Mouse (Mus musculus): ENCODE data around the gene Pou5f2.

Pou5f2 gene

DNA sequence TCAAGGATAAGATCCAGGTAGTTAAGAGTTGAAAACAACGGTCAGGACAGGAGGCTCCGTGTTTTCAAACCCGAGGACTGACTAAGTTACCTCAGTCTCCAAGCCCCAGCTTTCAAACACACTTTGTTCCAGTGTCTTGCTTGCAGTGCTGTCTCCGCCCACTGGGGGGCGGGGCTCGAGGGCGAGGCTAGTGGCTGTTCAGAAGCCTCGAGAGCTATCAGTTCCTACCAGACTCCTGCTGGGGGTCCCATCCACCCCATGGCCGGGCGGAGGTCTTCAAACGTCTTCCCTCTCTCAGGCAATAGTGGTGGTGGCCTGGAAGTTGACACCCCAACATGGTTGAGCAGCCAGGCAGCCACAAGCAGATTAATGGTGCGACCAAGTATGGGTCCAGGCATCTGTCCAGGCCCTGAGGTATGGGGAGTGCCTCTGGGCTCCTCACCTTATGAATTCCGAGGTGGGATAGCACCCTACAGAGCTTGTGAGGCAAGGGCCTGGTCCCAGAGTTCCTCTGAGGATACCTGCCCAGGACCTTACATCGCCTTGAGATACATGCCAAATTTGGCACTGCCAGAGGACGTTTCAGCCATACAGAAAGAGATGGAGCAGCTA, at the start of gene Pou5f2:
Pou5f2 (plus strand) TSS at position 220 of the 612 bp plus-strand sequence.
- DNase-seq: no peak

DNA sequence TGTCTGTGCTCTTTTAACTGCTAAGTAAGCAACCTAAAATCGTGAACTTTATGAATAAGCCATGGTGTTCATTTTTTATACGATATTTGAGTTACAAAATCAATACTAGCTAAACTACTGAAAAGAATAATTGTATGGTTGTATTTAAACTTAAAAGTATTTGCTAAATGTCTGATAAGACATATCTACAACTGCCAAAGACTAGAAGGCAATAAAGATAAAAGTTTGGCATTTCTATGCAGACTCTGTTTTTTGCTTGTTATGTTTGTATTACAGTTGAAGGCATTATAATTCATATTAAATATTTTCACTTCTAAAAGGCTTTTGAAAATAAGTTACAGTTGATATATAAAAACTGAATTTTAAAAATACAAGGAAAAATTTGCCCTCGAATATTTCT, 48.5 kb upstream of the Pou5f2 start:
- no peak for DNase-seq

- no peak for DNase-seq
These were observed 47.6 kb upstream of the Pou5f2 start for GRCm38 (mm10) chr13:77977121-77977520.

- peak; percentile 56 for DNase-seq
These were observed 42.4 kb upstream of the Pou5f2 start for GRCm38 (mm10) chr13:77982105-77982851.

- no peak for DNase-seq
These were observed 41.9 kb upstream of the Pou5f2 start for GRCm38 (mm10) chr13:77982852-77983202.

DNA sequence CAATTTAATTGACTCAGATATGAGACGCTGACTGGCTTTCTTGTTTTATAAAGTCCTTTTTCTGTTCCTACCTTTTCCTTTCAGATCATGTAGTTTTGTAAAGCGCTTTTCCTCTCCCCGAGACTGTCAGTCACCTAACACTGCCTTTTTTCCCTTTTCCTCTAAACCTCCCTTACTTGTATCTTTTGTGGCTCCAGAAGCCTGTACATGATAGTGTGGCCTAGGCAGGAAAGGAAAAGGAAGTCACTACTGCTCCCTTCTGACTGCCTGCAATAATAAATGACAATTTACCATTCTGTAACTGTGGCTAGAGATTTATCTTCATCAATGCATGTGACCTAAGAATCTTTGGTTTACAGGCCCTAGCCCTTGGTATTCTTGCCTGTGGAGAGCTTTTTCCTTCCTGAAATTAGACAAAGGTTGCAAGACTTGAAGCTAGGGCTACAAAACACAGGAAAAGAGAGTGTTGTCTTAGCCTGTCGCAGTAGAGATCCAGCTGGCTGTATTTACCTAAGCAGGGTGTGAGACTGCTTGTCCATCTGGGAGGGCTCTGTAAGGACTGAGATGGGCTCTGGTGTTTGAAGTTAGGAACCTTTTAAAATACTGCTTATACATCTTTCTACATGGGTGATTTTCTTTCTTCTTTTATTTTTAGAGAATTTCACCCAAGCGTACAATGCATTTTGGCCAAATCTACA, 33.4 kb upstream of the Pou5f2 start:
- DNase-seq: no peak

GRCm38 (mm10) chr13:78004649-78005048, 20.1 kb upstream of the Pou5f2 start:
- DNase-seq: no peak

- no peak for DNase-seq
These were observed 19.4 kb upstream of the Pou5f2 start for GRCm38 (mm10) chr13:78005344-78005743.

DNA sequence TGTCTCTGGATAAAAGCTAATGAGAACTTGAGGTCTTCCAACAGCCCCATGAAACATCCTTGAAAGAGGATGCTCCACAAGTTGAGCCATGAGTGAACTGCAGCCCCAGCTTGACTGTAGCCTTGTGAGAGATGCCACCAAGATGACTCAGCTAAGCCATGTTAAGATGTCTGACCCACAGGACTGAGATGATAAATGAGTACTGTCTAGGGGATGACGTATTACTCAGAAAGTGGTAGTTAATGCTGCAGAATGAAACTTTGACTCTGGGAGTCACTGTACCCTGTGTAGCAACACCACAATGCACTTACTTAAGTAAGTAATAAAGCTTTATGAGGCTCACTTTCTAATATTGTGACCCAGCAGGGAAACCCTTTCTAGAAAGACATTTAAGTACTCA, 14.5 kb upstream of the Pou5f2 start:
- no peak for DNase-seq

- DNase-seq: no peak
These were observed 8.1 kb downstream of the Pou5f2 start for GRCm38 (mm10) chr13:78032821-78033220.

DNA sequence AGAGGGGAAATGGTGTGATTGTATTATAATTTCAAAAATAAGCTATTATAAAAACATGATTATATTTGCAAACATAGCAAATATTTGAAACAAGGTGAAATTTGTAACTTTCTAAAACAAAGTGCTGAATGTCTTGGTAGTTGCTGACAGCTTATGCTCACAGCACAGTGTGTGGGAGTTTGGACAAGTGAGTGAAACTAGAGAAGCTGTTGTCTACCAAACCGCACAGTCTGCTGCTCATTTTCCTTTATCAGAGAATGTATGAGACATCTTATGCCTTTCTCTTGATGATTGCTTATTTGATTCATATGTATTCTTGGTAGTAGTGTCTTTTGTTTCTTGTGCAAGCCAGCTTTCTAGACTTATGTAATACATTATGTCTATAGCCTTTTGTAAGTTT, 12.5 kb downstream of the Pou5f2 start:
- DNase-seq: no peak

- no peak for DNase-seq
These were observed 18.5 kb downstream of the Pou5f2 start for GRCm38 (mm10) chr13:78043203-78043602.

GRCm38 (mm10) chr13:78045116-78045515, 20.4 kb downstream of the Pou5f2 start:
- no peak for DNase-seq
